Mouse (Mus musculus) heart, adult 2 months (tissue): ENCODE measurements around the gene Rgs16.

Experiments used
- CTCF ChIP-seq: fragments of 200-600 bp; IDR thresholded peaks from 2 replicates; pipeline ENCODE4 v1.8.1; 2022; ENCODE audit warnings: antibody characterized with exemption, mild to moderate bottlenecking, moderate library complexity
- EP300 ChIP-seq: fragments of 200-500 bp; IDR thresholded peaks from 2 replicates; pipeline ENCODE4 v1.6.1; 2011; ENCODE audit warnings: low read depth, low read length, control low read depth; ENCODE audit not compliant: insufficient read depth
- POLR2A ChIP-seq: fragments of 200-500 bp; IDR thresholded peaks from 2 replicates; pipeline ENCODE4 v1.6.1; 2011; ENCODE audit warnings: mild to moderate bottlenecking, low read depth, low read length, control low read depth; ENCODE audit not compliant: insufficient read depth

GRCm38 (mm10) chr1:153790708-153791107 lies 50.6 kb downstream of the Rgs16 start:
- TF ChIP-seq CTCF = no peak
- no peak for TF ChIP-seq POLR2A
- TF ChIP-seq EP300 = no peak
